Mouse (Mus musculus) spleen, adult 2 months (tissue): ENCODE data around the gene Tex101. TPM values are rescaled to one million over a fixed set of nuclear protein-coding genes. Genes with fewer than 3 reads are reported as not detected.

Experiments
- DNase-seq, 2 experiments: peaks; one replicate each; pipeline versions ENCODE4 v3.0.0 to v3.0.0-alpha.2; 2012 to 2021; ENCODE audit warnings: low spot score in 2 of 2, low read depth in 1 of 2
- H3K27ac ChIP-seq: fragments of 200-500 bp; 2 replicates; pipeline ENCODE4 v1.5.1; 2012; ENCODE audit warnings: low read length, inconsistent platforms; ENCODE audit not compliant: insufficient read depth
- H3K27me3 ChIP-seq: fragments of 200-500 bp; 2 replicates; pipeline ENCODE4 v1.6.1; 2012; ENCODE audit warnings: mild to moderate bottlenecking, moderate library complexity, low read length, inconsistent platforms; ENCODE audit not compliant: control insufficient read depth, insufficient read depth
- H3K36me3 ChIP-seq: fragments of 200-500 bp; 2 replicates; pipeline ENCODE4 v1.6.1; 2012; ENCODE audit warnings: mild to moderate bottlenecking, low read length, inconsistent platforms; ENCODE audit not compliant: control insufficient read depth, insufficient read depth
- H3K4me1 ChIP-seq: fragments of 200-500 bp; 2 replicates; pipeline ENCODE4 v1.6.1; 2011; ENCODE audit warnings: inconsistent platforms; ENCODE audit not compliant: control insufficient read depth, insufficient read depth, insufficient read length
- H3K4me3 ChIP-seq: fragments of 200-500 bp; 2 replicates; pipeline ENCODE4 v1.5.1; 2011; ENCODE audit warnings: mild to moderate bottlenecking, inconsistent platforms; ENCODE audit not compliant: insufficient read depth, insufficient read length; ENCODE audit errors: extremely low read depth
- CTCF ChIP-seq: fragments of 200-500 bp; IDR thresholded peaks from 2 replicates; pipeline ENCODE4 v1.5.1; 2011; ENCODE audit warnings: mild to moderate bottlenecking, inconsistent platforms; ENCODE audit not compliant: insufficient read depth, insufficient read length, insufficient replicate concordance; ENCODE audit errors: extremely low read depth
- POLR2A ChIP-seq: fragments of 200-500 bp; IDR thresholded peaks from 2 replicates; pipeline ENCODE4 v1.6.1; 2011; ENCODE audit warnings: low read depth, low read length, inconsistent platforms
- WGBS: fragments of 180-500 bp; shearing (Covaris S2); methylation state at CpG from one replicate; pipeline ENCODE4 v1.1.7; 2018; 5-methylcytosine and 5-hydroxymethylcytosine counted together
- polyA plus RNA-seq: library from polyadenylated mRNA; depleted of rRNA; stranded (reverse); fragments of >200 nt; gene quantifications from 2 replicates; pipeline ENCODE4 v1.2.3, GENCODE M21; 2012

Tex101 gene
- polyA plus RNA-seq, 1 experiment: not detected

- TF ChIP-seq CTCF (no peak), POLR2A (no peak)
- WGBS: 31% methylated on average over 7 of the region's 7 CpGs
- H3K4me1 ChIP-seq: peaks cover 20% of the 10 kb centered on the region
- H3K4me3 ChIP-seq: no peak overlapping the region
- H3K36me3 ChIP-seq: no peaks in the 10 kb centered on the region
- no peak overlapping the region for H3K27ac ChIP-seq
- DNase-seq: peak; percentile 21 to 30
- H3K27me3 ChIP-seq: no peaks in the 10 kb centered on the region
These were observed 30.0 kb downstream of the Tex101 start for GRCm38 (mm10) chr7:24646486-24646885.

GRCm38 (mm10) chr7:24644996-24645395 lies 31.5 kb downstream of the Tex101 start:
- H3K4me3 ChIP-seq: no peak overlapping the region
- H3K4me1 ChIP-seq: peaks cover 20% of the 10 kb centered on the region
- TF ChIP-seq CTCF (no peak), POLR2A (no peak)
- WGBS: 10% methylated on average over 7 of the region's 7 CpGs
- H3K36me3 ChIP-seq: no peaks in the 10 kb centered on the region
- H3K27ac ChIP-seq: no peak overlapping the region
- peak in 1 of 2 experiments; percentile 52 for DNase-seq
- no peaks in the 10 kb centered on the region for H3K27me3 ChIP-seq

- Histone ChIP-seq H3K27ac (no peak overlapping the region), H3K36me3 (no peaks in the 10 kb centered on the region), H3K27me3 (no peaks in the 10 kb centered on the region), H3K4me3 (no peak overlapping the region), H3K4me1 (peaks cover 20% of the 10 kb centered on the region)
- 57% methylated on average over 6 of the region's 6 CpGs for WGBS
- DNase-seq: no peak
- no peak for TF ChIP-seq CTCF
- no peak for TF ChIP-seq POLR2A
These were observed 32.0 kb downstream of the Tex101 start for GRCm38 (mm10) chr7:24644492-24644891.

- no peak overlapping the region for H3K27ac ChIP-seq
- DNase-seq: peak; percentile 46 to 64
- no peaks in the 10 kb centered on the region for H3K36me3 ChIP-seq
- 20% methylated on average over 9 of the region's 9 CpGs for WGBS
- TF ChIP-seq POLR2A (no peak), CTCF (peak; percentile 72; the same call in 1 of the 2 replicates)
- H3K4me3 ChIP-seq: no peak overlapping the region
- H3K27me3 ChIP-seq: peaks cover 1% of the 10 kb centered on the region; the same call in 1 of the 2 replicates
- peaks cover 20% of the 10 kb centered on the region for H3K4me1 ChIP-seq
These were observed 34.0 kb downstream of the Tex101 start for GRCm38 (mm10) chr7:24642491-24642890.

GRCm38 (mm10) chr7:24640450-24640849 lies 36.0 kb downstream of the Tex101 start:
- no peak for TF ChIP-seq POLR2A
- no peak for TF ChIP-seq CTCF
- 81% methylated on average over 13 of the region's 13 CpGs for WGBS
- no peak for DNase-seq
- no peak overlapping the region for H3K4me3 ChIP-seq
- H3K4me1 ChIP-seq: peaks cover 10% of the 10 kb centered on the region
- H3K27ac ChIP-seq: no peak overlapping the region
- H3K27me3 ChIP-seq: peaks cover 1% of the 10 kb centered on the region; the same call in 1 of the 2 replicates
- H3K36me3 ChIP-seq: no peaks in the 10 kb centered on the region

- no peak for DNase-seq
These were observed 38.2 kb downstream of the Tex101 start for GRCm38 (mm10) chr7:24638026-24638856.

GRCm38 (mm10) chr7:24637046-24637445 lies 39.4 kb downstream of the Tex101 start:
- TF ChIP-seq POLR2A: no peak
- no peak for TF ChIP-seq CTCF
- Histone ChIP-seq H3K4me3 (no peak overlapping the region), H3K36me3 (no peaks in the 10 kb centered on the region), H3K27ac (no peak overlapping the region), H3K4me1 (no peaks in the 10 kb centered on the region), H3K27me3 (peaks cover 1% of the 10 kb centered on the region; the same call in 1 of the 2 replicates)
- 33% methylated on average over 18 of the region's 18 CpGs for WGBS
- DNase-seq: no peak

More at GRCm38 (mm10) chr7:24638026-24638856, 38.2 kb downstream of the Tex101 start:
- WGBS: 4% methylated on average over 35 of the region's 35 CpGs
- Histone ChIP-seq H3K27ac (no peak overlapping the region), H3K4me1 (no peaks in the 10 kb centered on the region), H3K36me3 (no peaks in the 10 kb centered on the region), H3K4me3 (peak overlapping the region; percentile 51), H3K27me3 (peaks cover 1% of the 10 kb centered on the region; the same call in 1 of the 2 replicates)
- TF ChIP-seq CTCF (no peak), POLR2A (no peak)
